Mouse (Mus musculus) olfactory bulb, adult 2 months (tissue): Measurements from ENCODE around the gene Smarcb1.

Experiments
- CTCF ChIP-seq: fragments of 200-500 bp; IDR thresholded peaks from 2 replicates; pipeline ENCODE4 v1.5.1; 2012; ENCODE audit warnings: low read depth, mild to moderate bottlenecking, low read length, moderate library complexity; ENCODE audit not compliant: insufficient read depth
- POLR2A ChIP-seq: fragments of 200-500 bp; IDR thresholded peaks from 2 replicates; pipeline ENCODE4 v1.6.1; 2012; ENCODE audit warnings: mild to moderate bottlenecking, low read depth, low read length, moderate library complexity; ENCODE audit not compliant: insufficient read depth

GRCm38 (mm10) chr10:75856155-75856907 lies 65.1 kb downstream of the Smarcb1 start:
- no peak for TF ChIP-seq CTCF
- TF ChIP-seq POLR2A, result no peak
